Mouse (Mus musculus) testis, adult 2 months (tissue): ENCODE measurements around the gene Btbd11.

Experiments used
- CTCF ChIP-seq: fragments of 200-500 bp; IDR thresholded peaks from 2 replicates; pipeline ENCODE4 v1.5.1; 2012; ENCODE audit warnings: low read depth, mild to moderate bottlenecking, inconsistent platforms, low read length, moderate library complexity; ENCODE audit not compliant: control insufficient read depth, insufficient read depth, insufficient replicate concordance
- POLR2A ChIP-seq: fragments of 200-500 bp; IDR thresholded peaks from 2 replicates; pipeline ENCODE4 v1.6.1; 2012; ENCODE audit warnings: low read depth, mild to moderate bottlenecking, inconsistent platforms, low read length, moderate library complexity; ENCODE audit not compliant: control insufficient read depth

DNA sequence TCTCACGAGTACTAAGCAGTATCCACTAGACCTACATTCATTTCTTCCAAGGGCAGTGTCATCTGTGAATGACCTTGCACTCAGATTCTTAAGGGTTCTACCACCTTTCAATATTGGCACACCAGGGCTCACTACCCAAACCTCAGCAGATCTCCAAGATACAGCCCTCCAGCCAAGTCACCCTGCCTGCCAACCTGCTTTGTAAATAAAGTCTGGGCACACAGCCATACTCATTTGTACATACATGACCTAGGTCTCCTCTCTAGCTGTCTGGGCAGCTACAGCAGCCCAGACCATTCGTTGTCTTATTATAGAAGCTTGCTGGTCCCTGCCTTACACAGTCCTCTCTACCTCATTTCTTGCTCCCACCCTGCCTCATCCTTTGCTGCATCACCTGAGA lies 15.3 kb upstream of the Btbd11 start:
- TF ChIP-seq CTCF (no peak), POLR2A (no peak)
